Mouse (Mus musculus) cortical plate, adult 2 months (tissue): ENCODE measurements around the gene Hoxc9. TPM values are rescaled to one million over a fixed set of nuclear protein-coding genes. Genes with fewer than 3 reads are reported as not detected.

Experiments
- H3K27ac ChIP-seq: fragments of 200-500 bp; 2 replicates; pipeline ENCODE4 v1.5.1; 2012; ENCODE audit warnings: low read length, control low read depth, inconsistent platforms; ENCODE audit not compliant: insufficient read depth
- H3K4me1 ChIP-seq: fragments of 200-500 bp; 2 replicates; pipeline ENCODE4 v1.6.1; 2011; ENCODE audit warnings: low read length; ENCODE audit not compliant: control insufficient read depth, insufficient read depth
- H3K4me3 ChIP-seq: fragments of 200-500 bp; 2 replicates; pipeline ENCODE4 v1.5.1; 2011; ENCODE audit warnings: mild to moderate bottlenecking, low read length, control low read depth; ENCODE audit not compliant: insufficient read depth
- CTCF ChIP-seq: fragments of 200-500 bp; IDR thresholded peaks from 2 replicates; pipeline ENCODE4 v1.5.1; 2011; ENCODE audit warnings: mild to moderate bottlenecking, control low read depth, low read length; ENCODE audit not compliant: insufficient read depth; ENCODE audit errors: extremely low read depth
- POLR2A ChIP-seq: fragments of 200-500 bp; IDR thresholded peaks from 2 replicates; pipeline ENCODE4 v1.6.1; 2011; ENCODE audit warnings: mild to moderate bottlenecking, low read length, control low read depth; ENCODE audit not compliant: insufficient read depth; ENCODE audit errors: extremely low read depth
- polyA plus RNA-seq: library from polyadenylated mRNA; depleted of rRNA; stranded (reverse); fragments of >200 nt; gene quantifications from 2 replicates; pipeline ENCODE4 v1.2.3, GENCODE M21; 2012

Gene Hoxc9
- polyA plus RNA-seq, 1 experiment, result not detected

- Histone ChIP-seq H3K4me1 (no peaks in the 10 kb centered on the region), H3K27ac (no peak overlapping the region), H3K4me3 (0 out of 2 replicates have a peak overlapping the region, but pooled peaks have one; percentile 13)
- no peak for TF ChIP-seq CTCF
- no peak for TF ChIP-seq POLR2A
Measured at GRCm38 (mm10) chr15:102999183-102999831, 23.1 kb downstream of the Hoxc9 start.

- H3K4me3 ChIP-seq, result no peak overlapping the region
- no peak for TF ChIP-seq POLR2A
- no peak for TF ChIP-seq CTCF
- no peaks in the 10 kb centered on the region for H3K4me1 ChIP-seq
- H3K27ac ChIP-seq, result no peak overlapping the region
Measured at GRCm38 (mm10) chr15:102999955-103000354, 23.7 kb downstream of the Hoxc9 start.

GRCm38 (mm10) chr15:103000501-103000901 lies 24.3 kb downstream of the Hoxc9 start:
- Histone ChIP-seq H3K4me1 (no peaks in the 10 kb centered on the region), H3K4me3 (no peak overlapping the region), H3K27ac (no peak overlapping the region)
- TF ChIP-seq POLR2A (no peak), CTCF (no peak)

GRCm38 (mm10) chr15:103001370-103001769 lies 25.1 kb downstream of the Hoxc9 start:
- no peak overlapping the region for H3K4me3 ChIP-seq
- TF ChIP-seq POLR2A, result no peak
- no peak for TF ChIP-seq CTCF
- no peaks in the 10 kb centered on the region for H3K4me1 ChIP-seq
- H3K27ac ChIP-seq, result no peak overlapping the region

- Histone ChIP-seq H3K27ac (no peak overlapping the region), H3K4me3 (no peak overlapping the region), H3K4me1 (no peaks in the 10 kb centered on the region)
- TF ChIP-seq POLR2A, result no peak
- TF ChIP-seq CTCF, result no peak
Measured at GRCm38 (mm10) chr15:103002156-103002555, 25.9 kb downstream of the Hoxc9 start.

- H3K4me3 ChIP-seq, result no peak overlapping the region
- H3K4me1 ChIP-seq, result no peaks in the 10 kb centered on the region
- no peak overlapping the region for H3K27ac ChIP-seq
- TF ChIP-seq CTCF (no peak), POLR2A (no peak)
Measured at GRCm38 (mm10) chr15:103002821-103003448, 26.7 kb downstream of the Hoxc9 start.

GRCm38 (mm10) chr15:103005308-103005707 lies 29.1 kb downstream of the Hoxc9 start:
- TF ChIP-seq POLR2A (no peak), CTCF (no peak)

GRCm38 (mm10) chr15:103005797-103006196 lies 29.6 kb downstream of the Hoxc9 start:
- Histone ChIP-seq H3K27ac (no peak overlapping the region), H3K4me1 (no peaks in the 10 kb centered on the region), H3K4me3 (no peak overlapping the region)
- TF ChIP-seq POLR2A (no peak), CTCF (no peak)

More at GRCm38 (mm10) chr15:103005308-103005707, 29.1 kb downstream of the Hoxc9 start:
- H3K27ac ChIP-seq, result no peak overlapping the region
- no peaks in the 10 kb centered on the region for H3K4me1 ChIP-seq
- H3K4me3 ChIP-seq, result no peak overlapping the region

- Histone ChIP-seq H3K27ac (no peak overlapping the region), H3K4me1 (no peaks in the 10 kb centered on the region), H3K4me3 (no peak overlapping the region)
- TF ChIP-seq POLR2A, result no peak
- TF ChIP-seq CTCF, result no peak
Measured at GRCm38 (mm10) chr15:103006326-103006725, 30.1 kb downstream of the Hoxc9 start.
